In genomic region chr13:20231837-20232728, GRCm38 (mm10) we compare ENCODE assay signal across 7 mouse cellular contexts.
DNase-seq lines count a peak whose midpoint lies in the region; ATAC-seq and TF ChIP-seq lines count a peak whose summit lies in the region.

No protein-coding gene starts in this region.

- H3K27me3 ChIP-seq in heart, postnatal 0 days (ENCODE audit: control insufficient read depth, insufficient read depth, low read length), result no peaks in the 10 kb centered on the region

- no peaks in the 10 kb centered on the region for H3K9me3 ChIP-seq in heart, postnatal 0 days (replicated peaks; ENCODE audit: control insufficient read depth, low read length)

- DNase-seq in spleen, adult 18-20 months, result peak; percentile 19 to 44
- DNase-seq in spleen, postnatal 14 days (ENCODE audit: low spot score in 2 of 2), result no peak
- peak; percentile 33 for DNase-seq in embryo, embryonic 11 days
- DNase-seq in heart, postnatal 0 days (ENCODE audit: low spot score), result peak; percentile 59
- peak; percentile 91 for DNase-seq in kidney, postnatal 14 days
- DNase-seq in mesoderm, embryonic 11.5 days (ENCODE audit: low read depth, low spot score), result peak; percentile 41
- DNase-seq in testis, postnatal 10 days (ENCODE audit: low spot score), result peak; percentile 71

- no peak overlapping the region for H3K4me3 ChIP-seq in heart, postnatal 0 days (ENCODE audit: low read depth, low read length)

- peaks cover 11% of the 10 kb centered on the region for H3K4me1 ChIP-seq in heart, postnatal 0 days (ENCODE audit: control insufficient read depth, insufficient read depth)

- WGBS in heart, postnatal 0 days, result 33% methylated on average over 11 of the region's 11 CpGs

- no peak for TF ChIP-seq CTCF in heart, postnatal 0 days (IDR thresholded peaks at IDR 0.05; ENCODE audit: low read depth)

- no peaks in the 10 kb centered on the region for H3K36me3 ChIP-seq in heart, postnatal 0 days (replicated peaks; ENCODE audit: control insufficient read depth, insufficient read depth, low read length)

- peak overlapping the region; percentile 71 for H3K27ac ChIP-seq in heart, postnatal 0 days (ENCODE audit: low read depth)

- peak; percentile 22; the same call in 1 of the 2 replicates for TF ChIP-seq EP300 in heart, postnatal 0 days (IDR thresholded peaks at IDR 0.05; ENCODE audit: low read depth)

- H3K9ac ChIP-seq in heart, postnatal 0 days (replicated peaks; ENCODE audit: low read depth, low read length), result no peak overlapping the region

- peak; percentile 79 for ATAC-seq in heart, postnatal 0 days (ENCODE audit: insufficient read depth, low read depth)

- no peak overlapping the region for H3K4me2 ChIP-seq in heart, postnatal 0 days (ENCODE audit: low read depth, low read length)

Comparison
In these comparisons a context has a peak if more than half of its experiments do, and no peak if none do; other contexts are left out.
1. DNase-seq: peak in spleen, adult 18-20 months (2 of 2), embryo, embryonic 11 days (single experiment), heart, postnatal 0 days (single experiment), kidney, postnatal 14 days (single experiment), mesoderm, embryonic 11.5 days (single experiment) and testis, postnatal 10 days (single experiment); none in spleen, postnatal 14 days (0 of 2).